Mouse (Mus musculus) lung, postnatal 0 days (tissue): ENCODE measurements around the gene Bhmt.

Source experiments
- CTCF ChIP-seq: IDR thresholded peaks from 2 replicates; pipeline ENCODE4 v1.5.1; 2016; ENCODE audit warnings: antibody characterized with exemption, mild to moderate bottlenecking
- EP300 ChIP-seq: IDR thresholded peaks from 2 replicates; pipeline ENCODE4 v1.6.1; 2016; ENCODE audit warnings: antibody characterized with exemption, mild to moderate bottlenecking, control low read depth

- TF ChIP-seq EP300 (no peak), CTCF (no peak)
Observed at GRCm38 (mm10) chr13:93569676-93570075, 68.1 kb downstream of the Bhmt start.
